Mouse (Mus musculus) fibroblast of lung, adult 2 months (primary cell): ENCODE results near the gene Sars2.
A peak's percentile ranks its signal among the peaks of the same experiment; 100 is the strongest.
"Not testable (repeated sequence)": the region's sequence is repeated elsewhere in the genome, so short reads cannot be mapped to it uniquely, and the experiment has no call there.

ENCODE experiments used
- DNase-seq: peaks from one replicate; pipeline ENCODE4 v3.0.0-alpha.2; 2011; ENCODE audit warnings: low read depth

Gene Sars2

GRCm38 (mm10) chr7:28741709-28742438, at the start of gene Sars2, which contains the start of gene Mrps12:
TSS of gene Sars2 (plus strand) at chr7:28741992.
TSS of gene Mrps12 (minus strand) at chr7:28741820.
- DNase-seq = peak; percentile 98

- no peak for DNase-seq
Measured at GRCm38 (mm10) chr7:28692545-28693320, 49.1 kb upstream of the Sars2 start, which contains the start of gene Fbxo27. TSS of gene Fbxo27 (plus strand) at chr7:28692849.

GRCm38 (mm10) chr7:28693321-28693966, 48.3 kb upstream of the Sars2 start:
- peak; percentile 28 for DNase-seq

- DNase-seq = no peak
Measured at GRCm38 (mm10) chr7:28694423-28694822, 47.4 kb upstream of the Sars2 start.

- no peak for DNase-seq
Measured at GRCm38 (mm10) chr7:28694966-28695511, 46.8 kb upstream of the Sars2 start.

- DNase-seq = no peak
Measured at GRCm38 (mm10) chr7:28697277-28697676, 44.5 kb upstream of the Sars2 start.

GRCm38 (mm10) chr7:28700269-28700668, 41.5 kb upstream of the Sars2 start:
- DNase-seq = no peak

GRCm38 (mm10) chr7:28701306-28701705, 40.5 kb upstream of the Sars2 start:
- not testable (repeated sequence) for DNase-seq

- DNase-seq = no peak
Measured at GRCm38 (mm10) chr7:28702601-28703143, 39.1 kb upstream of the Sars2 start.

- no peak for DNase-seq
Measured at GRCm38 (mm10) chr7:28709454-28709853, 32.3 kb upstream of the Sars2 start.

- DNase-seq = no peak
Measured at GRCm38 (mm10) chr7:28710962-28711361, 30.8 kb upstream of the Sars2 start.

GRCm38 (mm10) chr7:28714667-28715066, 27.1 kb upstream of the Sars2 start:
- DNase-seq = no peak

- DNase-seq = no peak
Measured at GRCm38 (mm10) chr7:28715598-28715997, 26.2 kb upstream of the Sars2 start.

GRCm38 (mm10) chr7:28716590-28717281, 25.1 kb upstream of the Sars2 start, which contains the start of gene Fbxo17:
TSS of gene Fbxo17 (plus strand) at chr7:28716804.
- peak; percentile 38 for DNase-seq

- DNase-seq = no peak
Measured at GRCm38 (mm10) chr7:28717726-28718125, 24.1 kb upstream of the Sars2 start.

GRCm38 (mm10) chr7:28719159-28719558, 22.6 kb upstream of the Sars2 start:
- no peak for DNase-seq

- DNase-seq = no peak
Measured at GRCm38 (mm10) chr7:28719650-28720049, 22.1 kb upstream of the Sars2 start.

- no peak for DNase-seq
Measured at GRCm38 (mm10) chr7:28720753-28721537, 20.8 kb upstream of the Sars2 start.

GRCm38 (mm10) chr7:28722079-28722478, 19.7 kb upstream of the Sars2 start:
- no peak for DNase-seq

GRCm38 (mm10) chr7:28724613-28725012, 17.2 kb upstream of the Sars2 start:
- no peak for DNase-seq

GRCm38 (mm10) chr7:28726600-28726999, 15.2 kb upstream of the Sars2 start:
- peak; percentile 66 for DNase-seq
